Mouse (Mus musculus) thymus, adult 2 months (tissue): ENCODE measurements around the gene Gm44790. TPM values are rescaled to one million over a fixed set of nuclear protein-coding genes. Genes with fewer than 3 reads are reported as not detected.

Source experiments
- DNase-seq: peaks from one replicate; pipeline ENCODE4 v3.0.0; 2021
- H3K27ac ChIP-seq: fragments of 200-500 bp; 2 replicates; pipeline ENCODE4 v1.5.1; 2012; ENCODE audit warnings: low read length, control low read depth; ENCODE audit not compliant: control insufficient read depth, insufficient read depth
- H3K27me3 ChIP-seq: fragments of 200-500 bp; 2 replicates; pipeline ENCODE4 v1.6.1; 2012; ENCODE audit warnings: mild to moderate bottlenecking, low read length, moderate library complexity, mixed read lengths; ENCODE audit not compliant: control insufficient read depth, insufficient read depth
- H3K36me3 ChIP-seq: fragments of 200-500 bp; 2 replicates; pipeline ENCODE4 v1.6.1; 2012; ENCODE audit warnings: mild to moderate bottlenecking, low read length, moderate library complexity; ENCODE audit not compliant: control insufficient read depth, insufficient read depth
- H3K4me1 ChIP-seq: fragments of 200-500 bp; replicated peaks from 2 replicates; pipeline ENCODE4 v1.6.1; 2012; ENCODE audit warnings: low read length; ENCODE audit not compliant: control insufficient read depth, insufficient read depth
- H3K4me3 ChIP-seq: fragments of 200-500 bp; 2 replicates; pipeline ENCODE4 v1.5.1; 2012; ENCODE audit warnings: mild to moderate bottlenecking, low read length, control low read depth, moderate library complexity; ENCODE audit not compliant: control insufficient read depth, insufficient read depth
- CTCF ChIP-seq: fragments of 200-500 bp; IDR thresholded peaks from 2 replicates; pipeline ENCODE4 v1.5.1; 2012; ENCODE audit warnings: mild to moderate bottlenecking, control low read depth, low read length, moderate library complexity, borderline replicate concordance; ENCODE audit not compliant: control insufficient read depth, poor library complexity, insufficient read depth; ENCODE audit errors: extremely low read depth
- POLR2A ChIP-seq: fragments of 200-500 bp; IDR thresholded peaks from 2 replicates; pipeline ENCODE4 v1.6.1; 2012; ENCODE audit warnings: mild to moderate bottlenecking, low read length, control low read depth, moderate library complexity; ENCODE audit not compliant: control insufficient read depth, poor library complexity, insufficient read depth; ENCODE audit errors: extremely low read depth
- WGBS: fragments of 180-500 bp; shearing (Covaris S2); methylation state at CpG from one replicate; pipeline ENCODE4 v1.1.7; 2018; 5-methylcytosine and 5-hydroxymethylcytosine counted together
- polyA plus RNA-seq: library from polyadenylated mRNA; depleted of rRNA; stranded (reverse); fragments of >200 nt; gene quantifications from 2 replicates; pipeline ENCODE4 v1.2.3, GENCODE M21; 2012

The Gm44790 gene
- polyA plus RNA-seq, 1 experiment, result 32.5 TPM

DNA sequence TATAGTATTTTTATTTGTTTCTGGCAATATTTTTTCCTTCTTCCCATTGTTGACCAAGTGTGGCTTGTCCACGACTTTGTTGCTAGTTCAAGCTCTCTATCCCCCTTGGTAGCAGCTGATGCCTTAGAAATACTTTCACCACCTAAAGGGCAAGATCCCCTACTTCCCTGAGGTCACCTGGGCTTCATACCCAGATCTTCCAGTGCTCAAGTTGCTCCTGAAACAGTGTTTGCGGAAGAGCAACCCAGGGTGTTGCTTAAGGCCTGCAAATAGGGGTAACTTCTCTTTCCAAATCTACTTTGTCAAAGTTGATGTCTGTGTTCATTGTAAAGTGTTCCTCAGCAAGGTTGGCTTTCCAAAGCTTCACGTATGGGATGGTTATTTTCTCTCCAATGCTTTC, 7.2 kb upstream of the Gm44790 start:
- WGBS, result 98% methylated on average over 3 of the region's 3 CpGs
- peaks cover 85% of the 10 kb centered on the region for H3K36me3 ChIP-seq

DNA sequence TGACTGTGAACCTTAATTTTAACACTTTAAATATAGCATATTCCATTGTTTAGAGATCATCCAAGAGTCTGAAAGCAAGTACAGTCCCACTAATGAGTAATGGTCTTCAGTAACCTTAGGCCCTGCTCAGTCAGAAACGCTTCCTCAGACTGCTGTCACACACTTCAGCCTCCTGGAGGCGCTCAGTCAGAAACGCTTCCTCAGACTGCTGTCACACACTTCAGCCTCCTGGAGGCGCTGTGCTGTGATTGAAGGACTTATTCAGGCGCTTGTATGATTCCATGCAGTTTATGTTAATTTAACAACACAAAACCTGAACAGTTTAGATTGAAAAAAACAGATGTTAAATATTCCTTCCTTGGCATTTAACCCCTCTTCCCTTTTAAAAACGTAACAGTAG, 6.0 kb upstream of the Gm44790 start:
- H3K4me3 ChIP-seq, result no peak overlapping the region
- 94% methylated on average over 6 of the region's 6 CpGs for WGBS
- TF ChIP-seq CTCF (no peak), POLR2A (no peak)
- H3K27ac ChIP-seq, result no peak overlapping the region
- no peak for DNase-seq
- H3K27me3 ChIP-seq, result no peaks in the 10 kb centered on the region
- H3K36me3 ChIP-seq, result peaks cover 85% of the 10 kb centered on the region
- no peaks in the 10 kb centered on the region for H3K4me1 ChIP-seq

More for the DNA sequence above, 7.2 kb upstream of the Gm44790 start:
- no peaks in the 10 kb centered on the region for H3K4me1 ChIP-seq
- no peak for DNase-seq
- no peak overlapping the region for H3K27ac ChIP-seq
- no peak overlapping the region for H3K4me3 ChIP-seq
- TF ChIP-seq CTCF, result no peak
- no peak for TF ChIP-seq POLR2A
- no peaks in the 10 kb centered on the region for H3K27me3 ChIP-seq

DNA sequence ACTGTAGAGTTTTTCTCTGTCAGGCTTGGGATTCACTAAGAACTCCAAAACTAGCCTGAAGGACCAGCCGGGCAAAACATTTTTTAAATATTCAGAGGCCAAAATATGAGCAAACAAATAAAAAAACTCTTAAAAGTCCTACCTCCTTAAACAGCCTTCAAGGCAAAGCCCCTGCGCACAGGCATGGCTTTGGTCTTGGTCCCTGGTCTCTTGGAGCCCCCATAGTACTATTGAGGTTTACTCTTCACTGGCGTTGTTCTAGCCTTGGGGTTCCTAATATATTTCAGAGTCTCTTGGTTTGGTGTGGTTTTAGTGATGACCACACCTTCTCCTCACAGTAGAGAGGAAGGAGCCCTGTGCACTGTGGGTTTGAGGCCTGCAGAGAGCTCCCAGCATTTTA, 5.1 kb downstream of the Gm44790 start:
- Histone ChIP-seq H3K4me1 (no peaks in the 10 kb centered on the region), H3K27me3 (no peaks in the 10 kb centered on the region), H3K4me3 (no peak overlapping the region), H3K27ac (no peak overlapping the region), H3K36me3 (peaks cover 69% of the 10 kb centered on the region)
- no peak for DNase-seq
- TF ChIP-seq CTCF (no peak), POLR2A (no peak)
- 92% methylated on average over 3 of the region's 3 CpGs for WGBS

DNA sequence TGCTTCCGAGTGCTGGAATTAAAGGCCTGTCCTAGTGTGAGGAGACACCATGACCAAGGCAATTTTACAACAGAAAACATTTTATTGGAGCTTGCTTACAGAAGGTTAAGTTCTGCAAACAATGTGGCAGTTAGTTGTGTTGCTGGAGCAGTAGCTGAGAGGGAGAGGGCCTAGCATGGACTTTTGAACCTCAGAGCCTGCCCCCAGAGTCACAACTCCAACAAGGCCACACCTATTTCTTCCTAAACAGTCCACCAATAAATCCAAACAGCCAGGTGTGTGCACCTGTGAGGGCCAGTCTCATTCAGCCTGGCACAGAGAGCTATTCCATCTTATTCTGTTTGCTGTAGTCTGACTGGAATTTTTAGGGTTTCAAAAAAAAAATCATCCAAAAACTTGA, 7.2 kb downstream of the Gm44790 start:
- no peaks in the 10 kb centered on the region for H3K27me3 ChIP-seq
- H3K36me3 ChIP-seq, result peaks cover 47% of the 10 kb centered on the region
- no peak for DNase-seq
- H3K4me3 ChIP-seq, result no peak overlapping the region
- TF ChIP-seq CTCF (no peak), POLR2A (no peak)
- no peak overlapping the region for H3K27ac ChIP-seq
- WGBS, result 95% methylated on average over 1 of the region's 1 CpGs
- no peaks in the 10 kb centered on the region for H3K4me1 ChIP-seq

DNA sequence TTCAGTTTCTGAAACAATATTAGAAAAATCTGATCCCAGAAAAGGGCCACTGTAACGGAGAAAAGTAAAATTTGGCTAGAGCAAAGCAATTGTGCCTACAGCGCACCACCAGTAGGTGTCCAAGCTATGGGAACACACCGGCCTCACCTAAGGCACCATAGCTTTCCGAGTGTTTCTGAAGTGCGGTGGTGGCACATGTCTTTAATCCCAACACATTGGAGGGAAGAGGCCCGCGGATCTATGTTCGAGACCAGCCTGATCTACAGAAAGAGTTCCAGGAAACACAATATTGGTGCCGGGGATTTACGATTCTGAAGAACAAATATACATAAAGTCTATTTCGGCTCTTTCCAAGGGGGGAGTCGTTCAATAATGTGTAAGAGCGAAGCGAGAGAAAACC, 11.3 kb downstream of the Gm44790 start:
- H3K36me3 ChIP-seq, result peaks cover 12% of the 10 kb centered on the region
- TF ChIP-seq CTCF, result 0 out of 2 replicates have a peak, but pooled peaks have one; percentile 34
- no peak for TF ChIP-seq POLR2A
- DNase-seq, result peak; percentile 61
- WGBS, result 1% methylated on average over 14 of the region's 14 CpGs
- peak overlapping the region; percentile 96 for H3K4me3 ChIP-seq
- H3K27ac ChIP-seq, result peak overlapping the region; percentile 68
- no peaks in the 10 kb centered on the region for H3K27me3 ChIP-seq
- H3K4me1 ChIP-seq, result no peaks in the 10 kb centered on the region

DNA sequence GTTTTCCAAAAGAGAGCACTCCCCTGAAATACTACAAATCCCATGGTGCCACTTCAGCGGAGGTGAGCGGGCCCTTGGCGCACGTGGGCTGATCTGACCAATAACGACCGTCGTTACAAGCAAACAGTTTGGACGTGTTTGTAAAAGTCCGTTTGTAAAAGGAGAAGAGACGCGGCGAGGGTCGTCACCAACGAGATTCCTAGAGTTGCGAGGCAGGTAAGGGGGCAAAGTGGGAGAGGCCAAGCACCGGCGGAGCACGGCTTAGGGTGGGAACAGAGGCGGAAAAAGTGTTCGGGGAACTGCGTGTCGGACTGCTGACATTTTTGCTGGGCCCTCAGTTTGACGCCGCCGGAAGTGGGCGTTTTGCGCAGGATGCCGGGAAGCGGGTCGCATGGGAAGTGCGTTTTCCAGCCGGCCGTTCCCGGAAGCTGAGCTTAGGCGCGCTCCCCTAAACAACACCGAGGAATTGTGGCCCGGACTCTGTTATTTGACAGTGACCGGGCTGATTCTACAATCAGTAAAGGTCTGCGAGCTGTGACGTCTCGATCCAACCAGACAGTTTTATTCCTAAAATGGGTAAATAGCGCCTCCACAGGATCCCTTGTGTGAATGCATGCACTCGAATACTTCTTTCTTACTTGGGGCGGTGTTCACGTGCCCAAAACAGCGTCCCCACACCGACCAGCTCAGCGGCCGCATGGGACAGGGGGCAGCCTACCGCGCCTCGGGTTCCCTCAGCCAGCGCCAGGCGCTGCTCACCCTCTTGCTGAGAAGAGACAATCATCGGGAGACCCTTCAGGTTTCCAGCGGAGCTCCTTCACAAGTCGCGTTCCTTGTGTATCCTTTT, 12.0 kb downstream of the Gm44790 start, which contains the start of gene C87436:
TSS of gene C87436 (plus strand) at position 103 of the 847 bp plus-strand sequence.
- Histone ChIP-seq H3K4me3 (peak within 1 kb of the TSS; percentile 96), H3K27ac (peak within 1 kb of the TSS; percentile 97), H3K4me1 (no peaks in the 10 kb centered on the region), H3K27me3 (no peaks in the 10 kb centered on the region), H3K36me3 (peaks cover 9% of the 10 kb centered on the region; the same call in 1 of the 2 replicates)
- DNase-seq, result peak; percentile 92
- TF ChIP-seq CTCF, result peak; percentile 29; the same call in 1 of the 2 replicates
- TF ChIP-seq POLR2A, result peak; percentile 54
- under 1% methylated on average over 59 of the region's 59 CpGs for WGBS
